Mouse (Mus musculus) midbrain, embryonic 11.5 days (tissue): ENCODE measurements around the gene Trim38. TPM values are rescaled to one million over a fixed set of nuclear protein-coding genes. Genes with fewer than 3 reads are reported as not detected.

Experiments
- ATAC-seq: fragments of 200-750 bp; cut with Nextera tagmentation; 2 replicates; pipeline ENCODE4 v1.8.0; 2017; ENCODE audit warnings: moderate TSS enrichment, moderate library complexity; ENCODE audit not compliant: low FRiP score
- DNase-seq: peaks from one replicate; pipeline ENCODE4 v3.0.0; 2015; ENCODE audit warnings: low spot score; ENCODE audit errors: missing footprints
- H3K27ac ChIP-seq: fragments of 300-500 bp; sonication (generic); 2 replicates; pipeline ENCODE4 v1.5.1; 2014; ENCODE audit warnings: low read depth, low read length
- H3K27me3 ChIP-seq: fragments of 300-500 bp; sonication (generic); 2 replicates; pipeline ENCODE4 v1.6.1; 2014; ENCODE audit warnings: mild to moderate bottlenecking, low read length, moderate library complexity, mixed read lengths; ENCODE audit not compliant: control insufficient read depth, insufficient read depth
- H3K36me3 ChIP-seq: fragments of 300-500 bp; sonication (generic); 2 replicates; pipeline ENCODE4 v1.6.1; 2014; ENCODE audit warnings: mild to moderate bottlenecking, low read length, moderate library complexity, mixed read lengths; ENCODE audit not compliant: control insufficient read depth, insufficient read depth
- H3K4me1 ChIP-seq: fragments of 300-500 bp; sonication (generic); 2 replicates; pipeline ENCODE4 v1.6.1; 2014; ENCODE audit warnings: low read length; ENCODE audit not compliant: control insufficient read depth, insufficient read depth
- H3K4me2 ChIP-seq: fragments of 300-500 bp; sonication (generic); 2 replicates; pipeline ENCODE4 v1.6.1; 2014; ENCODE audit warnings: mild to moderate bottlenecking, moderate library complexity
- H3K4me3 ChIP-seq: fragments of 300-500 bp; sonication (generic); 2 replicates; pipeline ENCODE4 v1.5.1; 2014; ENCODE audit warnings: low read depth, low read length
- H3K9ac ChIP-seq: fragments of 300-500 bp; sonication (generic); 2 replicates; pipeline ENCODE4 v1.6.1; 2014; ENCODE audit warnings: low read length
- H3K9me3 ChIP-seq: fragments of 300-500 bp; sonication (generic); 2 replicates; pipeline ENCODE4 v1.6.1; 2016; ENCODE audit warnings: low read length; ENCODE audit not compliant: control insufficient read depth
- WGBS: fragments of 180-500 bp; shearing (Covaris S2); extraction: QIAGEN DNeasy Blood & Tissue Kit; methylation state at CpG from one replicate; pipeline ENCODE4 v1.1.7; 2014; 5-methylcytosine and 5-hydroxymethylcytosine counted together
- microRNA-seq: library from miRNA; unstranded; fragments of <30 nt; microRNA quantifications from one replicate; pipeline ENCODE4, GENCODE M21; 2017
- polyA plus RNA-seq: library from polyadenylated mRNA; unstranded; fragments of >200 nt; fragmentation: Nextera tagmentation; extraction: Ambion mirVana; gene quantifications from 2 replicates; pipeline ENCODE4 v1.2.1, GENCODE M21; 2014

Gene Trim38
- polyA plus RNA-seq, 1 experiment from 2014 or later: not detected

DNA sequence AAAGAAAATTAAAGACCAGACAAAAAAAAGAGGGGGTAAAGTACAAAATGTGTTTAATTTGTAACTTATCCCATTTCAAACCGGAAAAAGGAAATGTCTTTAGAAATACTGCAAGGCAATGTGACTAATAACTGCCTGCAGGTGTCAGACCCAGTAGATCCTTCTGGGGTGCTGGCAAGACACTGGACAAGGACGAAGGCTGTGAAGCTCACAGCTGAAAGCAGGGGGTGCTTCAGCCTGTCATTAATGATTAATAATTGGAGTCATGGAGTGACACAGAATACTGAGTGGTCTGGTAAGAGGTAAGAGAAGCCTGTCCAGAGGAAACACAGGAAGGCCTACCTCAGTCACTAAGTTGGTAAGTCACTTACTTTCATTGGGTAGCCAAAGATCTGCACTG is 69.6 kb downstream of the Trim38 start, which contains the start of gene Slc17a3:
Slc17a3 (plus strand) TSS at position 127 of the 400 bp plus-strand sequence.
- no peak for ATAC-seq
- Histone ChIP-seq H3K27ac (no peak within 1 kb of the TSS), H3K4me1 (no peaks in the 10 kb centered on the region), H3K4me2 (no peak within 1 kb of the TSS), H3K27me3 (no peaks in the 10 kb centered on the region), H3K9ac (no peak within 1 kb of the TSS), H3K36me3 (no peaks in the 10 kb centered on the region), H3K9me3 (no peaks in the 10 kb centered on the region), H3K4me3 (no peak within 1 kb of the TSS)
- WGBS: 80% methylated on average over 2 of the region's 2 CpGs
- no peak for DNase-seq

Small RNAs within 50 kb of the gene (microRNA-seq; reads per million reads assigned to microRNA genes)
- gene Gm44314: not detected
- gene Gm44484: not detected

Other genes with a start within 250 kb of the Trim38 start
- 3.3 and 3.6 TPM in 2 replicates for gene Hist1h4h, start 238.9 kb upstream of the Trim38 start, polyA plus RNA-seq
- gene Hist1h2af, start 236.0 kb upstream of the Trim38 start, polyA plus RNA-seq: 6.4 and 9.1 TPM in 2 replicates
- gene Hist1h3g, start 234.5 kb upstream of the Trim38 start, polyA plus RNA-seq: 4.0 and 4.8 TPM in 2 replicates
- gene Hist1h2bh, start 226.5 kb upstream of the Trim38 start, polyA plus RNA-seq: 0.44 and 0.87 TPM in 2 replicates
- gene Hist1h3f, start 225.9 kb upstream of the Trim38 start, polyA plus RNA-seq: 1.2 and 1.3 TPM in 2 replicates
- 0.53 and 0.77 TPM in 2 replicates for gene Hist1h4f, start 218.3 kb upstream of the Trim38 start, polyA plus RNA-seq
- 0.59 and 0.61 TPM in 2 replicates for gene Hist1h1d, start 216.7 kb upstream of the Trim38 start, polyA plus RNA-seq
- 7.2 and 7.4 TPM in 2 replicates for gene Hist1h3e, start 207.5 kb upstream of the Trim38 start, polyA plus RNA-seq
- 69.8 and 76.3 TPM in 2 replicates for gene Hist1h2ae, start 198.7 kb upstream of the Trim38 start, polyA plus RNA-seq
- 3.9 and 6.2 TPM in 2 replicates for gene Hist1h2bg, start 198.5 kb upstream of the Trim38 start, polyA plus RNA-seq
- 2.6 and 4.9 TPM in 2 replicates for gene Hist1h2bf, start 195.7 kb upstream of the Trim38 start, polyA plus RNA-seq
- 1.9 and 2.2 TPM in 2 replicates for gene Hist1h2ad, start 195.5 kb upstream of the Trim38 start, polyA plus RNA-seq
- 7.4 and 9.8 TPM in 2 replicates for gene Hist1h3d, start 194.2 kb upstream of the Trim38 start, polyA plus RNA-seq
- 99.4 and 124 TPM in 2 replicates for gene Hist1h4d, start 188.3 kb upstream of the Trim38 start, polyA plus RNA-seq
- gene Hist1h2be, start 148.8 kb upstream of the Trim38 start, polyA plus RNA-seq: 1.6 and 1.7 TPM in 2 replicates
- 24.8 and 28.9 TPM in 2 replicates for gene Hist1h1e, start 147.4 kb upstream of the Trim38 start, polyA plus RNA-seq
- 0.83 and 1.1 TPM in 2 replicates for gene Hist1h2ac, start 86.0 kb upstream of the Trim38 start, polyA plus RNA-seq
- gene Hist1h2bc, start 85.7 kb upstream of the Trim38 start, polyA plus RNA-seq: 25.3 and 25.7 TPM in 2 replicates
- gene Hist1h1t, start 74.1 kb upstream of the Trim38 start, polyA plus RNA-seq: not detected in 2 replicates
- gene Hist1h4c, start 71.5 kb upstream of the Trim38 start, polyA plus RNA-seq: 5.3 and 6.4 TPM in 2 replicates
- 2.7 and 3.3 TPM in 2 replicates for gene Hfe, start 59.1 kb upstream of the Trim38 start, polyA plus RNA-seq
- gene Hist1h1c, start 31.1 kb upstream of the Trim38 start, polyA plus RNA-seq: 13.5 and 14.0 TPM in 2 replicates
- 8.6 and 9.2 TPM in 2 replicates for gene Hist1h3c, start 24.3 kb upstream of the Trim38 start, polyA plus RNA-seq
- gene Hist1h2bb, start 23.2 kb upstream of the Trim38 start, polyA plus RNA-seq: 2.1 and 2.4 TPM in 2 replicates
- 42.8 and 57.5 TPM in 2 replicates for gene Hist1h2ab, start 18.8 kb upstream of the Trim38 start, polyA plus RNA-seq
- 7.5 and 13.2 TPM in 2 replicates for gene Hist1h3b, start 17.6 kb upstream of the Trim38 start, polyA plus RNA-seq
- 3.9 and 5.5 TPM in 2 replicates for gene Hist1h4b, start 12.9 kb upstream of the Trim38 start, polyA plus RNA-seq
- gene Hist1h4a, start 8.7 kb upstream of the Trim38 start, polyA plus RNA-seq: 0.49 and 0.55 TPM in 2 replicates
- 3.0 and 5.1 TPM in 2 replicates for gene Hist1h3a, start 7.5 kb upstream of the Trim38 start, polyA plus RNA-seq
- gene Hist1h1a, start 6.2 kb upstream of the Trim38 start, polyA plus RNA-seq: 3.5 and 3.7 TPM in 2 replicates
- not detected in 2 replicates for gene Slc17a2, start 37.1 kb downstream of the Trim38 start, polyA plus RNA-seq
- gene Slc17a3, start 69.5 kb downstream of the Trim38 start, polyA plus RNA-seq: not detected in 2 replicates
- gene Slc17a1, start 97.8 kb downstream of the Trim38 start, polyA plus RNA-seq: 0.08 TPM in 1 of 2 replicates, not detected in the other
- gene Slc17a4, start 145.1 kb downstream of the Trim38 start, polyA plus RNA-seq: not detected in 2 replicates
- gene Hist1h2ba, start 164.2 kb downstream of the Trim38 start, polyA plus RNA-seq: not detected in 2 replicates
- not detected in 2 replicates for gene Hist1h2aa, start 164.5 kb downstream of the Trim38 start, polyA plus RNA-seq
- gene Scgn, start 221.3 kb downstream of the Trim38 start, polyA plus RNA-seq: 0.56 TPM in 1 of 2 replicates, not detected in the other